Mouse (Mus musculus) heart, embryonic 15.5 days (tissue): ENCODE measurements around the gene Sipa1l3. TPM values are rescaled to one million over a fixed set of nuclear protein-coding genes. Genes with fewer than 3 reads are reported as not detected.

Experiments
- ATAC-seq: fragments of 200-750 bp; cut with Nextera tagmentation; replicated peaks from 2 replicates; pipeline ENCODE4 v1.8.0; 2017; ENCODE audit warnings: low read depth, moderate TSS enrichment; ENCODE audit not compliant: insufficient number of reproducible peaks, insufficient read depth, low FRiP score
- H3K27ac ChIP-seq: fragments of 300-500 bp; sonication (generic); 2 replicates; pipeline ENCODE4 v1.5.1; 2015; ENCODE audit warnings: mild to moderate bottlenecking, inconsistent platforms
- H3K27me3 ChIP-seq: fragments of 300-500 bp; sonication (generic); 2 replicates; pipeline ENCODE4 v1.6.1; 2015; ENCODE audit warnings: inconsistent platforms
- H3K36me3 ChIP-seq: fragments of 300-500 bp; sonication (generic); 2 replicates; pipeline ENCODE4 v1.6.1; 2015; ENCODE audit warnings: mild to moderate bottlenecking, inconsistent platforms
- H3K4me1 ChIP-seq: fragments of 300-500 bp; sonication (generic); replicated peaks from 2 replicates; pipeline ENCODE4 v1.6.1; 2015; ENCODE audit warnings: inconsistent platforms
- H3K4me2 ChIP-seq: fragments of 300-500 bp; sonication (generic); 2 replicates; pipeline ENCODE4 v1.6.1; 2015; ENCODE audit warnings: inconsistent platforms, mild to moderate bottlenecking, moderate library complexity
- H3K4me3 ChIP-seq: fragments of 300-500 bp; sonication (generic); 2 replicates; pipeline ENCODE4 v1.5.1; 2015; ENCODE audit warnings: mild to moderate bottlenecking, inconsistent platforms
- H3K9ac ChIP-seq: fragments of 300-500 bp; sonication (generic); 2 replicates; pipeline ENCODE4 v1.6.1; 2015; ENCODE audit warnings: mild to moderate bottlenecking, inconsistent platforms
- H3K9me3 ChIP-seq: fragments of 300-500 bp; sonication (generic); replicated peaks from 2 replicates; pipeline ENCODE4 v1.6.1; 2016; ENCODE audit warnings: inconsistent platforms
- WGBS: fragments of 180-500 bp; shearing (Covaris S2); methylation state at CpG from one replicate; pipeline ENCODE4 v1.1.7; 2015; ENCODE audit warnings: mixed read lengths; 5-methylcytosine and 5-hydroxymethylcytosine counted together
- polyA plus RNA-seq: library from polyadenylated mRNA; unstranded; fragments of >200 nt; fragmentation: Nextera tagmentation; extraction: Ambion mirVana; gene quantifications from 2 replicates; pipeline ENCODE4 v1.2.1, GENCODE M21; 2015

Sipa1l3 gene
- polyA plus RNA-seq, 1 experiment from 2014 or later = 2.2 TPM

DNA sequence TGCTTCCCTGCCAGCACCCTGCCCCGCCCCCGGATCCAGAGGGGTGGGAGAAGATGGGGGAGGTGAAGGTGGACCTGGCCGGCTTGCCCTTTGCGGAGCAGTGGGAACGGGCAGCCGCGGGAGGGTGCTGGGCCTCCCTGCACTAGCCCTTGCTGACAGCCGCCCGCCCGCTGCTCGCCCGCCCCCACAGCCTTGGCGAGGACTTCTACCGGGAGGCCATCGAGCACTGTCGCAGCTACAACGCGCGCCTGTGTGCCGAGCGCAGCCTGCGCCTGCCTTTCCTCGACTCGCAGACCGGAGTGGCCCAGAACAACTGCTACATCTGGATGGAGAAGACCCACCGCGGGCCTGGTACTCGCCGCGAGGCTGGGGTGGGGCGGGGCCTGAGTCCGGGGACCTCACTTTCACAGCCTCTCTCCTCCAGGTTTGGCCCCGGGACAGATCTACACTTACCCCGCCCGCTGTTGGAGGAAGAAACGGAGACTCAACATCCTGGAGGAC, 209.2 kb downstream of the Sipa1l3 start:
- ATAC-seq = no peak
- Histone ChIP-seq H3K27ac (no peak overlapping the region), H3K4me1 (peaks cover 36% of the 10 kb centered on the region), H3K9ac (peak overlapping the region; percentile 54), H3K4me2 (peak overlapping the region; percentile 90), H3K4me3 (peak overlapping the region; percentile 51), H3K27me3 (peaks cover 74% of the 10 kb centered on the region), H3K36me3 (no peaks in the 10 kb centered on the region), H3K9me3 (no peaks in the 10 kb centered on the region)
- under 1% methylated on average over 36 of the region's 36 CpGs for WGBS

DNA sequence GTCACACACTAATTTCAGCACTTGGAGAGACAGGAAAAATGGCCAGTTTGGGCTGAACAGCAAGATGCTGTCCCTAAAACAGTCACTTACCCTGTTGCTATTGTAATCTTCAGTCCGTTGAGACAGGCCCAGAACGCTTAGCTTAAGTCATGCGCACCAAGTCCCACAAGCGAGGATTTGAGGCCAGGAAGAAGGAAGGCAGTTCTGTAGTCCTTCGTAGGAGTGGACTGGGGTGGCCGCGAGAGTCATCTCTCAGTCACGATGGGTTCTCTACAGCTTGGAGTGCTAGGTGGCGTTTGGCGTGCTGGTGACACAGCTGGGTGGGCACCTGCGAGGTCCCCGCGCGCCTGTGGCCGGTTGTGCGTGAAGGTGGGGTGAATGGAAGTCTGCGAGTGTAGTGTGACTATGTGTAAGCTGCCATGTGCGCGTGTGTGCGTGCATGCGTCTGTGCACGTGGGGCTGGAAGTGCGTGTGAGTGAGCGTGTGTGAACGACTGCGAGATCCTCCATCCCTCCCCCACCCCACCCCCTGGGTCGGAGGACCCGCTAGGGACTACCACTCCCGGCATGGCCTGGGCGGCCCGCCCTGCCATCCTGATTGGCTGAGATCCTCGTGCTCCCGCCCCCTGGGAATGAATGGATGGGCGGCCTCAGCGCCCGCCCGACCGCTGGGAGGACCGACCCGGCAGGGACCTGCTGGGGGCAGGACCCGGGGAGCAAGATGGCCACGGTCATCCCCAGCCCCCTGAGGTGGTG, 210.9 kb downstream of the Sipa1l3 start:
- H3K4me1 ChIP-seq = peaks cover 44% of the 10 kb centered on the region
- peak; percentile 78 for ATAC-seq
- peaks cover 82% of the 10 kb centered on the region for H3K27me3 ChIP-seq
- H3K9me3 ChIP-seq = no peaks in the 10 kb centered on the region
- H3K36me3 ChIP-seq = no peaks in the 10 kb centered on the region
- H3K4me2 ChIP-seq = peak overlapping the region; percentile 97
- WGBS = 2% methylated on average over 42 of the region's 42 CpGs
- peak overlapping the region; percentile 71 for H3K4me3 ChIP-seq
- H3K9ac ChIP-seq = peak overlapping the region; percentile 56
- no peak overlapping the region for H3K27ac ChIP-seq

DNA sequence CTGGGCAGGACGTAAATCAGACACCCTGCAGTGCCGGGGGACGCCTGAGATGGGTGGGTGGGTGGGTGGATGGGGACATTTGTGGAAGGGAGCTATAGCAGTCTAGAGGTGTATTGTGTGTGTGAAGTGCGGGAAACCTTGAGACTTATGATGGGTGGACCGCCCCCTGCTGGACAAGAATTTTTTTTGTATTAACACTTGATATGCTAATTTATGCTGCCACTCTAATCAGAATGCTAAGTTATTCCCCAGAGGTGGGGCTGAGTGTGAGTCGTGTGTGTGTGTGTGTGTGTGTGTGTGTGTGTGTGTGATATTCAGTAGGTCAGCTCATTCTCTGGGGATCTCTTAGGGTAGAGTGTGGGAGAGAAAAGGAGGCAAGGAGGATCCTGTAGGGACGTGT, 211.8 kb downstream of the Sipa1l3 start:
- Histone ChIP-seq H3K4me1 (peaks cover 44% of the 10 kb centered on the region), H3K27me3 (peaks cover 89% of the 10 kb centered on the region), H3K27ac (no peak overlapping the region), H3K4me2 (no peak overlapping the region), H3K36me3 (no peaks in the 10 kb centered on the region), H3K4me3 (no peak overlapping the region), H3K9me3 (no peaks in the 10 kb centered on the region), H3K9ac (no peak overlapping the region)
- no peak for ATAC-seq
- WGBS = 33% methylated on average over 7 of the region's 7 CpGs

DNA sequence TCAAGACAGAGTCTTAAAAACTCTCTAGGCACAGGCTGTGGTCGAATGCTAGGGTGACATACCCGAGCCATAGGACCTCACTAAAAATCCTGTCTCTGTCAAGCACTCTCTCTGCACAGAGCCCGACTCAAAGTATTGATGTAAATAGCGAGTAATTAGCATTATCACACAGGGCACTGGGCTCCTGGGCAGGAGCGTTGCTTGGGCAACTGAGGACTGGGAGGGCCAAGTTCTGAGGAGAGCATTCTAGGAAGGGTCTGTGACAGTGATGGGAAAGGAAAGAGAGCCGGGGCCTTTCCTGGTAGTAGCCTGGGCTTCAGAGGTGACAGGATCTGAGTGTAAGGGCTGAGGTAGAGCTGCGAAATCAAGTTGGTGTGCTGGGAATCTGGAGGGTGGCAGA, 212.3 kb downstream of the Sipa1l3 start:
- Histone ChIP-seq H3K4me2 (no peak overlapping the region), H3K27ac (no peak overlapping the region), H3K4me1 (peaks cover 44% of the 10 kb centered on the region)

DNA sequence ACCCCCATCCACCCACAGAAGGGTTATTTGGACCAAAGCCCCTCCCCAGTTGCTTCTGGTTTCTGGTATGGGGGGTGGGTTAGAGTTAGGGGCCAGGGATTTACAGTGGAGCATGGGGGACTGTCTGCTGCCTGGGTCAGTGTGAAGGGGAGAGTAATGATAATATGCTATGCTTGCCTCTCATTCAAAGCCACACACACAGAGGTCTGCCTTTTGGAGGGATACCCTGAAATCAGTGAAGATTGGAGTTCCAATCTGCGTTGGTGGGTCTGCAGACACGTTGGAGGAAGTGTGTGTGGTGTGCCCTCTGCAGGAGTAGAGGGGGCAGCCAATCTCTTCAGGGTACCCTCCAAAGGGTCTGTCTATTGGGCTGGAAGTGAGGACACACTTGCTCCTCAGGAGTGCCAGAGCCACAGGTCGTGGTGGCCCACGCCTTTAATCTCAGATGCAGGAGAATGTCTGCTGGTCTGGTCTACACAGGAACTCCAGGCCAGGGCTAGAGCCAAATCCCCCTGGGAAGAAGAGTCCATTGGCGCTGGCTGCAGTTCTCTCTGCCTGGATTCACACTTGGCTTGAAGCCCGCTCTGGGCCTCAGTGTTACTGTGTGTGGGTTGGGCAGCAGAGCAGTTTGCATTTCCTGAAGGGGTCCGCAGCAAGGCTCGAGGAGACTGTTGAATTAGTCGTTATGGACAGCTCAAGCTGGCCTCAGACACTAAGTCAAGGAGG, 213.0 kb downstream of the Sipa1l3 start:
- WGBS = 26% methylated on average over 9 of the region's 9 CpGs
- H3K4me1 ChIP-seq = peaks cover 44% of the 10 kb centered on the region
- ATAC-seq = no peak
- H3K4me2 ChIP-seq = peak overlapping the region; percentile 97
- H3K27me3 ChIP-seq = peaks cover 80% of the 10 kb centered on the region
- no peaks in the 10 kb centered on the region for H3K9me3 ChIP-seq
- no peaks in the 10 kb centered on the region for H3K36me3 ChIP-seq
- peak overlapping the region; percentile 61 for H3K4me3 ChIP-seq
- no peak overlapping the region for H3K27ac ChIP-seq
- peak overlapping the region; percentile 28 for H3K9ac ChIP-seq

More for the DNA sequence above, 212.3 kb downstream of the Sipa1l3 start:
- ATAC-seq = no peak
- H3K27me3 ChIP-seq = peaks cover 85% of the 10 kb centered on the region
- no peaks in the 10 kb centered on the region for H3K36me3 ChIP-seq
- H3K9ac ChIP-seq = no peak overlapping the region
- H3K4me3 ChIP-seq = no peak overlapping the region
- H3K9me3 ChIP-seq = no peaks in the 10 kb centered on the region
- WGBS = 53% methylated on average over 7 of the region's 7 CpGs

DNA sequence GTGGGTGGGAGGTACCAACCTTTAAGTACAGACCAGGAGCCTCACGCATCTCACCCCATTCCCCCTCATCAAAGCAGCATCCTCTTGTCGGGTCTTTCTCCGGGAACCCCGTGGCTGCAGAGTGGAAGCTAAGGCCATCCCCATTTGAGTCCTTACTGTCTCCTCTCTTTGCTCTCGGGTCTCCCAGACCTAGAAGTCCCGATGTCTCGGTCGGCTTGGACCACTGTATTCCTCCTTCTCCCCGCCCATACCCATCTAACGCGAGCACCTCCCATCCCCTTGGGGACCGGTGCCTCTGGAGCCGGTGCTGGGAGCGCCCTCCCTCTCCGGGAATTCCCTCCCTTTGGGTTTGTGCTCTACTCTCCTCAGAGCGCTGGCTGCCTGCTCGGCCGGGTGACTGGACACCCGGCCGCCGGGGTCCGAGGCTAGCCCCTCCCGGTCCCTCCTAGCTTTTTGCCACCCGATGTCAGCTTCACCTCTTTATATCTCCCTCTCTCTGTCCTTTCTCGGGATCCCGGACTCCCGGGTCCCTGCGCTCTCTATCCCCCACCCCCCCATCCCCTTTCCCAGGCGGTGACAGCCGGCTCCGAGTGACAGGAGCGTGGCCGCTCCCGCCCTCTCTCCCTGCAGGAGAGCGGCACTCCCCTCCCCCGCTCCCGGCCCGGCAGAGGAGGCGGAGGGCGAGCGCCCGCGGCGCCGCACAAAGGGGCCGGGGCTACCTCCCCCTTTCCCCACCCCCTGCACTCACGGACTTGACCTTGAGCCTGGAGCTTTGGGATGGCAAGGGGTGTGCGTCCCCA, 213.8 kb downstream of the Sipa1l3 start:
- under 1% methylated on average over 44 of the region's 48 CpGs for WGBS
- Histone ChIP-seq H3K4me1 (peaks cover 43% of the 10 kb centered on the region), H3K4me3 (peak overlapping the region; percentile 61)

DNA sequence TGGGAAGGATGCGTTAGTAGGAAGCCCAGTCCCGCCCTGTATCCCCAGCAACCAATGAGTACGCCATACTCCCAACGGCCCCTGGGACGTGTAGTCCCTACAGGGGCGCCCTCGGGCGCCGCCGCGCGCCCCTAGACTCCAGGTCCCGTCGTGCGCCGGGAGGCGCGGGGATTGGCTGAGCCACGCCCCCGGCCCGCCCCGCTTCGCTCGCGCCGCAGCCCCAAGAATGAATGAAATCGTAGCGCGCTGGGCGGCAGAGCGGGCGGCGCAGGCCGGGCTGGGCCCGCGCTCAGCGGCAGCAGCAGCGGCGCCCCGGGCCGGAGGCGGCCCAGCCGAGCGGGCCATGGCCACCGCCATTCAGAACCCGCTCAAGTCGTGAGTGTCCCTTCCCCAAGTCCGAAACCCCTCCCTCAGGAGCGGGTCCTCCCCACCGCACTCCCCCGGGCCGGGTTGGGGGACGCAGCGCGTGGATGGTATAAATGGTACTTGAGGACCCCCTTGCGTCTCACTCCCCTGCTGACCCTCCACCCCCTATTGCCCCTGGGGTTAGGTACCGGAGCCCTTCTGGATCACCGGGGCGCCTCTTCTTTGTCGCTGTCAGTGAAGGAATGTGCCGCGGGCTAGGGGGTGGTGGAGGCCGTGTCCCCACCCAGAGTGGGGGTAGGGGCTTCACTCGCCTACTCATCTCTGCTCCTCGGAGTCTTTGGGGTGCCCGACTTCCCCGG, 214.5 kb downstream of the Sipa1l3 start, which contains the start of gene Dpf1:
Dpf1 (plus strand) TSS at position 214 of the 725 bp plus-strand sequence.
- peaks cover 72% of the 10 kb centered on the region for H3K27me3 ChIP-seq
- under 1% methylated on average over 67 of the region's 67 CpGs for WGBS

More for the DNA sequence above, 213.8 kb downstream of the Sipa1l3 start:
- peak overlapping the region; percentile 28 for H3K9ac ChIP-seq
- H3K36me3 ChIP-seq = no peaks in the 10 kb centered on the region
- no peak overlapping the region for H3K27ac ChIP-seq
- no peaks in the 10 kb centered on the region for H3K9me3 ChIP-seq
- ATAC-seq = no peak
- peaks cover 77% of the 10 kb centered on the region for H3K27me3 ChIP-seq
- peak overlapping the region; percentile 97 for H3K4me2 ChIP-seq

DNA sequence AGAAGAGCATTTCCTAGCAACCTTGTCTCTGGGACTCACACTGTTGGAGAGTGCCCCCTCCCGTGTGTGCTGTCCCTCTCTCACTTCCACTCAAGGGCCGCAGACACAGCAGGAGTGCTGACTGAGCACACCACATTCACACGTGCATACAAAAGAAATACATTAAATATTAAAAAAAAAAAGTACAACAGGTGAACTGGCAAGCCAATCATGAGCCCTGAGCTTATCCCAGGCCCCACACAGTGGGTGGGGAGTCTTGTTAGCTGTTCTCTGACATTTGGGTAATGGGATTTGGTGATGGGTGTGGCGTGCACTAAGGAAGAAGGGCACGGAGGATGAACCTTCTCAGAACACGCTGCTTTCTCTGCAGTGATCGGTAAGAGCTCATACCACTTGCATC, 215.8 kb downstream of the Sipa1l3 start:
- 57% methylated on average over 7 of the region's 7 CpGs for WGBS
- Histone ChIP-seq H3K4me2 (no peak overlapping the region), H3K9me3 (no peaks in the 10 kb centered on the region), H3K9ac (no peak overlapping the region), H3K4me3 (no peak overlapping the region), H3K27ac (no peak overlapping the region), H3K36me3 (no peaks in the 10 kb centered on the region), H3K27me3 (peaks cover 67% of the 10 kb centered on the region), H3K4me1 (peaks cover 29% of the 10 kb centered on the region)
- no peak for ATAC-seq

More for the DNA sequence above, 214.5 kb downstream of the Sipa1l3 start, which contains the start of gene Dpf1:
- H3K4me1 ChIP-seq = peaks cover 35% of the 10 kb centered on the region
- H3K4me3 ChIP-seq = peak within 1 kb of the TSS; percentile 61
- H3K9ac ChIP-seq = peak within 1 kb of the TSS; percentile 43
- peak; percentile 80 for ATAC-seq
- H3K27ac ChIP-seq = no peak within 1 kb of the TSS
- no peaks in the 10 kb centered on the region for H3K36me3 ChIP-seq
- no peaks in the 10 kb centered on the region for H3K9me3 ChIP-seq
- H3K4me2 ChIP-seq = peak within 1 kb of the TSS; percentile 97

DNA sequence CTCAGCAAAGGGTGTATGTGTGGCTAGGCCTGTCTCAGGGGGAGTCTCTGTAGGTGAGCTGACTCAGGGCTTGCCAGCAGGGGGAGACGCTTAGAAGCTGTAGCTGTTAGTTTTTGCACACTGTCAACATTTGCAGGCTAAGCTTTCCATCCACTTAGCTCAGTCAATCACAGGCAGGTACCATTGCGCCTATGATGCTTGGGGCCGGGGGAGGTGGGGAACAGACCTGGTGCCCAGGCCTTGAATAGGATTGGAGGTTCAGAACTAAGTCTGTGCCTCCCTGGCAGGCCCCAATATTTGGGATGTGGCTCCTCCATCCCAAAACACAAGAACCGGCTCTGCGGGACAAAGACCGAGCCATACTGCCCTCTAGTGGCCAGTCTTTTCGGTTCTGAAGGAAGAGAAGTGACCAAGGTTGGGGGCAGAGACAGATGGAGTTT, 217.3 kb downstream of the Sipa1l3 start:
- no peak overlapping the region for H3K4me3 ChIP-seq
- H3K27me3 ChIP-seq = peaks cover 63% of the 10 kb centered on the region
- H3K36me3 ChIP-seq = no peaks in the 10 kb centered on the region
- 2% methylated on average over 7 of the region's 7 CpGs for WGBS
- H3K27ac ChIP-seq = no peak overlapping the region
- H3K9me3 ChIP-seq = no peaks in the 10 kb centered on the region
- peaks cover 26% of the 10 kb centered on the region for H3K4me1 ChIP-seq
- no peak for ATAC-seq
- H3K9ac ChIP-seq = no peak overlapping the region
- H3K4me2 ChIP-seq = no peak overlapping the region

DNA sequence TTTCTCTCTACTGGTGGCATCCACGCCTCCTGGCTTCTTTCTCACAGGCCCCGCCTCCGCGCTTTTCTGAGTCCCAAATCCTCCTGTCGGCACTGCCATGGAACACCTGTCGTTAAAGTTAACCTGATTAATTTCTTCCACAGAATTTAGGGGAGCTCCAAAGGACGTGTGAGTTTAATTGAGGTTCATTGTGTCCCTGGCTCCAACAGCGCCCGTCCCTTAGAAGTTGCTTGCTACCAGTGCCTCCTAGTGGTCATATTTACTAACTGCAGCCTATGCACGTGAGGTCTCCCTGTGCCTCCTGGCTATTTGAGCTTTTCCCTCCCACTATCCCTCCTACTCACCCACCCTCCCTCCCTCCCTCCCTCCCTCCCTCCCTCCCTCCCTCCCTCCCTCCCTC, 221.4 kb downstream of the Sipa1l3 start:
- H3K27ac ChIP-seq = no peak overlapping the region
- no peak overlapping the region for H3K4me2 ChIP-seq
- peaks cover 22% of the 10 kb centered on the region for H3K27me3 ChIP-seq
- H3K9me3 ChIP-seq = no peaks in the 10 kb centered on the region
- ATAC-seq = no peak
- WGBS = 10% methylated on average over 10 of the region's 10 CpGs
- H3K4me3 ChIP-seq = no peak overlapping the region
- H3K4me1 ChIP-seq = peaks cover 13% of the 10 kb centered on the region
- no peaks in the 10 kb centered on the region for H3K36me3 ChIP-seq
- no peak overlapping the region for H3K9ac ChIP-seq
